Mouse (Mus musculus) R1 (cell line): ENCODE measurements around the gene Ccdc163.
A peak's percentile ranks its signal among the peaks of the same experiment; 100 is the strongest.

Experiments
- DNase-seq: peaks from one replicate; pipeline ENCODE4 v3.0.0-alpha.2; 2018; ENCODE audit warnings: low read depth, low spot score

Gene Ccdc163

GRCm38 (mm10) chr4:116700964-116701363 lies 7.3 kb upstream of the Ccdc163 start:
- no peak for DNase-seq

- peak; percentile 91 for DNase-seq
Observed at GRCm38 (mm10) chr4:116703804-116704203, 4.5 kb upstream of the Ccdc163 start.

- no peak for DNase-seq
Observed at GRCm38 (mm10) chr4:116707666-116708065, 643 bp upstream of the Ccdc163 start.

DNA sequence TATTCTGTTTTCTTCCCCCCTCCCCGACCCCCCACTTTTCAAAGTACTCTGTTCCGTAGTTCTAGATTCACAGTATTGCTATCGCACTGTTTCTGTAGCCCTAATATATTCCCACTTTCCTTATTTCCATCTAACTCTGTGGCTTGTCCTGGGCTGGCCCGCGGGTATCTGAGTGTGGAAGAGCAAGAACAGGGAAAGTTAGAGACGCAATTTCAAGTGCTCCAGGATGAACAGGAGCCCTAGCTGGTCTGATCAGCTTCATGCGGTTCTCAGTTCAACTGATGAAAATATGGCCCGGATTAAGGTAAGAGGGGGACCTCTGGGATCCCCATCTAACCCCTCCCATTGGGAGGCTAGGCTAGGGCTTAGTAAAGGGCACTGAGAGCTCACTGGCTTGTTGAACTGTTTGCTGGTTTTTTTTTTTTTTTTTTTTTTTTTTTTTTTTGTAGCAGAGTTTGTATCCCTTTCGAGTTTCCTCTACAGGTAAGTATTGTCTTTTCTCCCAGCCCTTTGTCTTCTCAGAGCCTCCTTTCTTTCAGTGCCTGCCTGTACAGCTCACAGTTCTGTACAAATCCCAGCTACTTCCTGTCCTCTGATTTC lies 582 bp downstream of the Ccdc163 start:
- DNase-seq = peak; percentile 55

GRCm38 (mm10) chr4:116710154-116710553 lies 1.8 kb downstream of the Ccdc163 start:
- no peak for DNase-seq

GRCm38 (mm10) chr4:116712536-116712935 lies 4.2 kb downstream of the Ccdc163 start:
- no peak for DNase-seq

DNA sequence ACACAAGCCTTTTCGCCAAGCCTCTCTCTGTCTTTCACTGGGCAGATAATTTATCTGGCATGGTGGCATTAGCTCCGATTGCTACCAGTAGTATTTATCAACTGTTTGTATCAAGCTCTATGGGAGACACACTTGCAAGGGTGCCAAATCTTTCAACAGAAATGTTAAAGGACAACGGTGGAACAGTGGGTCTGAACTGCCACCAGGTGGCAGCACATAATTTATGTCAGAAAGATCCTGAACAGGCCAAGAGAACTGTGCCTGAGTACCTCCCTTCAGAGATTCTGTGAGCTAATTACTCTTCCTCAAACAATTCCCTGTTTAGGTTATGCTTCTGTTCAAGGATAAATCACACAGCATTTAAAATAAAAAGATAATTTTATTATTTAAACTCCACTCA lies 11.1 kb downstream of the Ccdc163 start:
- DNase-seq = peak; percentile 88

DNA sequence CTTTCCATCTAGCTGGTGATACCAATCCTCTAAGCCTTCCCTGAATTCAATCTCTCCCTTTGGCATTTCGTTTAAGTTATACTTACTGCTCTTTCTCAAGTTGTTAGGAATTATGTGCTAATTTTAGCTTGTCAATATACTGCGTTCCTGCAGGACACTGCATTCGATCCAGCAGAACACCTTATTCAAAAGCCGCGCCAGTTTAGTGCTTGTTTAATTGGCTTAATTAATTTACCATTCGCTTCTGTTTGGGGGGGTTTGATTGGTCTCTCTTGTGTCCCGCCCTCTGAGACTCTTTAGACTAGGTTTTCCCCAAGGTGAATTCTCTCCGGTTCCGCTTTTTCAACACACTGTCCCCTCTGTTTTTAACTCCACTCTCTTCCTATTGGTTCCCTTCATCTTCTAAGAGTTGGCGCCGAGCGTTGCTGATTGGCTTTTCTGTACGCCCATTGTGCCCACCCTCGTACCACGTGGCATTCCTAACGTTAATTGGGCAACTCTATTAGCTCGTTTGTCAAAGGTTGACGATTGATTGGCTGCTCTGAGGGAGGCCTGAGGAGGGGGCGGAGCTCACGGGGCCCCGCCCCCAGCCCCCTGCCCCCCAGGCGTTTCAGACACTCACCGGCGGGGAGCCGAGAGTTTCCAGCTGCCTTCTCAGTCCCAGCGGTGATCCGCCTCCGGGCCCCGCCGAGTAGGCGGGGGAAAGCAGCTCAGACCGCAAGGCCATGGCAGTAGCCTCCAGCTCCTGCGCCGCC lies 12.2 kb downstream of the Ccdc163 start, which contains the start of gene Tesk2:
Tesk2 (plus strand) TSS at position 606 of the 755 bp plus-strand sequence.
- peak; percentile 100 for DNase-seq

- DNase-seq = no peak
Observed at GRCm38 (mm10) chr4:116721098-116721628, 12.9 kb downstream of the Ccdc163 start.

DNA sequence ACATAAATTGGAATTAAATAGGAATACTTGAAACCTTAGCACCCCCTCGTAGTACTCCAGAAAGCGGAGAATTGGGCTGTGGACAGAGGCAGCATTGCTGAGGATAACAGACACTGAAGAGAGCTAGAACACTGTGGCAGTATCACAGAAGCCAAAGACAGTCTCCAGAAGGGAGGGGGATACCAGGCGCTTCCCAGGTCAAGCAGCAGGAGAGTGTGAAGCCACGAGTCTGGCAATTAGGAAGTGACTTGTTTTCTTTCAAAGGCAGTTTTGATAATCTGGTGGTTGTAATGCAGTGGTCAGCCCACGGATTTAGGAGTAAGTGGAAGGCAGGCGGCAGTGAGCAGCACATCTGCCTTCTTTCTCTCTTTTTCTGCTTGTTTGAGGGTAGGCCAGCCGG lies 13.9 kb downstream of the Ccdc163 start:
- DNase-seq = peak; percentile 61

DNA sequence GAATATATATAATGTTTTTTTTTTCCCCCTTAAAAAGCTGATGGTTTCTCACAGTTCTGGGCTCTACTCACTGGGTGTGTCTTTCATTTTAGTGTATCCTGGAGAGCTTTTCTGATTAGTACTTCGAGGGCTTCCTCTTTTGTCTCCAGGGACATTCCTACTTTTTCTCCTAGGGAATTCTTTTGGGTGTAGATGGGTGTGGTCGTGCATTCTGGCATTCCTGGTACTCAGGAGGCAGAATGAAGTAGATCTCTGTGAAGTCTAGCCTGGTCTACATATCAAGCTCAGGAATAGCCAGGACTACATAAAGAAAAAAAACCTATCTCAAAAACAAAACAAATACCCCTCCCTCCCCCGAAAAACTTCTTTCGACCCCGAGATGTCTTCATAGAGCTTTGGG lies 17.1 kb downstream of the Ccdc163 start:
- peak; percentile 98 for DNase-seq

GRCm38 (mm10) chr4:116727401-116727800 lies 19.1 kb downstream of the Ccdc163 start:
- no peak for DNase-seq

DNA sequence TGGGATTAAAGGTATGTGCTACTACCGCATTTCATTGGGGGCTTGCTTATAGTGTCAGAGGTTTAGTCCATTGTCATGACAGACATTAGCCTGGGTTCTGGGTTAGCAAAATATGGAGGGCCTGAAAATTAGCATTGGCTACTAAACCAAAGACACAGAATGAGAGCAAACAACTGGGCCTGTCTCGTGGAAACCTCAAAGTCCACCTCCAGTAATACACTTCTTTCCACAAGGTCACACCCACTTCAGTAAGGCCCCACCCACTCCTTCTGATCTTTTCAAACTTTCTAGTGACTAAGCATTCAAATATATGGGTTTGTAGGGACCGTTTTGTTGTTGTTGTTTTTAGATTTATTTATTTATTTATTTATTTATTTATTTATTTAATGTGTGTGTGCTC lies 21.2 kb downstream of the Ccdc163 start:
- DNase-seq = no peak

GRCm38 (mm10) chr4:116731077-116731476 lies 22.8 kb downstream of the Ccdc163 start:
- peak; percentile 71 for DNase-seq

DNA sequence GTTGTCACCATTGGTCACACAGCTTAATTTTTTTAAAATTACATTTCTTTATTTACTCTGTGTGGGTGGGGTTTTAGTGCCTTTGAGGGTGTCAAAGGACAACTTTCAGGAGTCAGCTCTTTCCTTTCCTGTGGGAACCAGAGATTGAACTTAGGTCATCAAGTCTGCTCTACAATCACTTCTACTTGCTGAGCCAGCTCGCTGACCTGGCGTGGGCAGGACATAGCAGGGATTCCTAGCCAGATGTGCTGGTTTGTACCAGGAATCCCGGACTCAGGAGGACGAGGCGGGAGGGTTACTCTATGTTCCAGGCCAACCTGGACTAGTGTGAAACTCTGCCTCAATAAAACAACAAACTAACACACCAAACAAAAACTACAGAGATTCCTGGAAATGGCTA lies 24.0 kb downstream of the Ccdc163 start:
- DNase-seq = no peak

GRCm38 (mm10) chr4:116734996-116735395 lies 26.7 kb downstream of the Ccdc163 start:
- DNase-seq = no peak

GRCm38 (mm10) chr4:116738972-116739751 lies 30.9 kb downstream of the Ccdc163 start:
- no peak for DNase-seq

DNA sequence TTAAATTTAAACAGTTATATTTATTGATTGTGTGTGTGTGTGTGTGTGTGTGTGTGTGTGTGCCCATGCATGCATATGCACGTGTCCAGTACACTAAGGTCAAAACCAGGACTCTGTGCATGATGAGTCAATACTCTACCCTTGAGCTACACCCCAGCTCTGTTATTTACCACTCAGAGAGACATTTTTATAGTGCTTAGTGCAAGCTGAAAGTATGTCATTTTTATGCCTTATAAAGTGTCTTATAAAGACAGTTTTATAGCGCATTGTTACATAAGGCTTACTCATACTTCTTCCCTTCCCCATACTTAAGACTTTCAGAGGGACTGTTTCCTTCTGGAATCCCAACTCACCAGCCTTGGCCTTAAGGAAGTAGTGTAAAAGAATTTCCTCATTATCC lies 41.4 kb downstream of the Ccdc163 start:
- DNase-seq = no peak

DNA sequence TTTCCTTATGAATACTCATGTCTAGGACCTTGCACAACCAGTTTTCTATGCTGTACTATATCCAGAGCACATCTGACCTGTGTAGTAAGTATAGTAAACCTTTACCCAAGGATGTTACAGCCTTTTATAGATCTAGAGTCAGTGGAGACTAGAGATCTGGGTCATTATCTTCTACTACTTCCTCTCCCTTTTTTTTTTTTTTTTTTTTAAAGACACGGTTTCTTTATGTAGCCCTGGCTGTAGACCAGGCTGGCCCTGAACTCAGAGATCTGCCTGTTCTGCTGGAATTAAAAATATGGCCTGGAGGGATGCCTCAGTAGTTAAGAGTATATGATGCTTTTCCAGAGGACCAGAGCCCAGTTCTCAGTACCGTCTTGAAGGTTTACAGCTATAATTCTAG lies 53.6 kb downstream of the Ccdc163 start:
- DNase-seq = no peak

GRCm38 (mm10) chr4:116764001-116764400 lies 55.7 kb downstream of the Ccdc163 start:
- DNase-seq = peak; percentile 57

- no peak for DNase-seq
Observed at GRCm38 (mm10) chr4:116768510-116768909, 60.2 kb downstream of the Ccdc163 start.

DNA sequence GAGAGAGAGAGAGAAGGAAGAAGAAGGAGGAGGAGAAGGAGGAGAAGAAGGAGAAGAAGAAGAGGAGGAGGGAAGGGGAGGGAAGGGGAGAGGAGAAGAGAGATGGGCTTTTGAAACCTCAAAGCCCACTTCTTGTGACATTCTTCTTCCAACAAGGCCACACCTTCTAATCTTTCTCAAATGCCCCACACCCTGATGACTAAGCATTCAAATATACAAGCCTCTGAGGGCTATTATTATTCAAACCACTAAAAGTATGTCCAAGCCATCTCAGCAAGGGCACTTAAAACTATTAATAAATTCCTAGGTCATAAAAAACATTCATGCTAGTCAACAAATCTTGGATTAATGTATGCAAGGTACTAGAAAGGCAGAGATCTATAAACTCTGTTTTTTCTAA lies 60.8 kb downstream of the Ccdc163 start:
- DNase-seq = peak; percentile 78
